Mouse (Mus musculus): ENCODE measurements around the gene Usp4.

The Usp4 gene

DNA sequence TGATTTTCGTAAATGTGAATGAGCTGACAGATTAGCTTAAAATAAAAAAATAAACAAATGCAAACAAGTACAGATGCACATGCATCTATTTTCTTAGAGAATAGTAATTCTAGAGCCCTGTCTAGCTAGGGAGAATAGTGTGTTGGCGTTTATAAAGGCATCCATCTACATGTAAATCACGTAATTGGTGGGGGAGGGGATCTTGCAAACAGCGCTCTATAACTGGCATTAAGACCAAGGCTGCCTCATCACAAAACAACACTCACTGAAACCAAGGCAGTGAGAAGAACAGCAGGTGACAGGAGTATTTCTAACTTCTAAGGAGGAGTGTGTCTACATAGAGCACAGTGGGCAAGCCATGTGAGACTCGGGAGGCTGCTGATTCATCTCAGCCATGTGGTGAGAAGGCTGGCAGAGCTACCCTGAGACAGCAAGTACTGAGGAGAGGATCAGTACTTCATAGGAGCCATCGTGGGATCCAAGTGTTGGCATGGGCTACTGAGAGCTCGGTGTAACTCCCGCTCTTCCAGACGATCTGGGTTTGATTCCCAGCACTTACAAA, 63.8 kb downstream of the Usp4 start:
- peak; percentile 68 for DNase-seq (ENCODE audit: low spot score)

GRCm38 (mm10) chr9:108412221-108412620, 64.6 kb downstream of the Usp4 start:
- no peak for DNase-seq (ENCODE audit: low spot score)

DNA sequence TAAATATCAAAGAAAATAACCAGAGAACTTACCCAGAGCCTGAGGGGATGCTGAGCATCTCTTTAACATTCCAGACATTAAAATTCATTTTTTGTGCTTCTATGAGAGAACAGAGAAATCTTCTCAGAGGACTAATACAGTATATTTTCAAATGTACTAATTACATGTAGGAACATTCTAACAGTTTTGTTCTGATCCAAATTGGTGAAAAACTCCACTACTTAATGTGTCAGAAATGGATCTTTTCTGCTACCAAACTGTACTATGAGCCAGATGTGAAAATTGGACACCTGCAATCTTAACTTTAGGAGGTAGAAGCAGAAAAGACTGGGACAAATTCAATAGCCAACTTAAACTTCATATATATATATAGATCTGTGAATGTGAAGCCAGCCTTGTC, 80.7 kb downstream of the Usp4 start, which contains the start of gene Ccdc36:
TSS of gene Ccdc36 (minus strand) at position 101 of the 400 bp plus-strand sequence.
- no peak for DNase-seq (ENCODE audit: low spot score)

DNA sequence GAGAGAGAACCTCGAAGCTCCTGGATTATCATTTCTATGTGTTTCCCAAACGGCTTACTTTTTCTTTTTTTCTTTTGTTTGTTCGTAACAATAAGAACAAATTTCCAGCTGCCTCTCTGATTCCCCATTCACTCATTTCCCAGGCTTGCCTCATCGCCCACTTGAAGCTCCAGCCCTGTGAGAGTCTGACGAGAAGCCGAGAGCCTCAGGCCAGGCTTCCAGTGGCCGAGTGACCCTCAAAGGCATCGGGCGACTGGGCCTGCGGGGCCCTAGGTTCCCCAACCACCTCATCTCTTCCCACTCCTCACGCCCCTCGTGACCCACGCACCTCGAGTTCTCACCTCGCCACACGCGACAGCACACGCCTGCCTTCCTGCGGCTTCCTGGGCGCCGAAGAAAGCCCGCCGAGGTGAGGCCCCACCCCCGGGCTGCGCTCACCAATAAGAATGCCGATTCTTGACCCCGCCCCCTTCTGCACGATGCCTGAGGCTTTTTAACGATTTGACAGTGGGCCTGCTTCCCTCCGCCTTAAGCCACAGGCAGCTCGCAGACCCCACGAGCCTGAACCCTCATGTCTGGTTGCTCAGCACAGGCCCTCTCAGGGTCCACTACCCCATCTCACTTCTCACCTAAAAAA, 83.9 kb downstream of the Usp4 start:
- DNase-seq (ENCODE audit: low spot score), result no peak

GRCm38 (mm10) chr9:108436182-108436581, 88.5 kb downstream of the Usp4 start, which contains the start of gene BC048562:
BC048562 (plus strand) TSS chr9:108436482.
- no peak for DNase-seq (ENCODE audit: low spot score)

DNA sequence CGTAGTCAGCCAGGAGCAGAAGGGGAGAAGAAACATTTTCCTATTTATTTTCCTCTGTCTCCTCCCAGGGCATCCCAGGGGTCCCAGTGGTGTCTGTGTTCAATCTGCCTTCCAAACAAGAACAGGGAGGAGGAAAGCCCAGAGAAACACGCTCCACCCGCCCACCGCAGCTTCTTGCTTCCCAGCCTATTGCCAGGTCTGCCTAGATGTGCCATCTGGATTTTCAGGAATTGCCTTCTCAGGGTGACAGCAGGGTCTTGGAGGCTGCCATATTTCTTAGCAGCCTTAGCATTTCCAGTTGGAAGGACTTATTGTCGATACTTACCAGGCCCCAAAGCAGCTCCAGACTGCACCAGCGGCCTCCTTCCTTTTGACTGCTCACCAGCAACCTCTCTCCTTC, 91.5 kb downstream of the Usp4 start:
- DNase-seq (ENCODE audit: low spot score), result no peak

GRCm38 (mm10) chr9:108440485-108440884, 92.8 kb downstream of the Usp4 start:
- DNase-seq (ENCODE audit: low spot score), result no peak

DNA sequence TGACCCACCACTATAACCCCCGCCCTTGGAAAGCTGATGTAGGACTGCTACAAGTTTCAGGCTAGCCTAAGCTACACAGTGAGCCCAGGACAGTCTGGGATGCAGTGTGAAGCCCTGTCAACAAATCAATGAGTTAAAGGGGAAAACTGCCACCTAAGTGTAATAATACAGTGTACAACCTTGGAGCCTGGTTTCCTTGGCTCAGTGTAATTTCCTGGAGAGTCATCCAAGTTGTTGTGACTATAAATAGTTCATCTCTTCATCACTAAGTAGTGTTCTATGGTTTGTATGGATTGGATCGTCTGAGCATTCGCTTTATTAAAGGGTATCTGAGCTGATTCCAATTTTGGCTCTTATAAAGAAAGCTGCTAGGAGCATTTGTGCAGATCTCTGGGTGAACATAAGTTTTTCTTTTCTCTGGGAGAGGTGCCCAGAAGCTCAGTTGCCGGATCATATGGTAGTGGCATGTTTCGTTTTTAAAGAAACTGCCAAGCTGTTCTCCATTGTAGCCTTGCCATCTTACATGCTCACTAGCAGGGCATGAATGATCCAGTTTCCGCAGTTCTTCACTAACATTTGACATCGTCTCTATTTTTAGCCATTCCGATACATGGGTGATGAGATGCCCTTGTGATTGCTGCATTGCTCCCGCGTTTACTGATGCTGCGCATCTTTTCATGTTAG, 93.7 kb downstream of the Usp4 start:
- DNase-seq (ENCODE audit: low spot score), result no peak

Measured in left cerebral cortex, adult 11 months (tissue).